Mouse (Mus musculus): Measurements from ENCODE around the gene Nectin2. TPM values are rescaled to one million over a fixed set of nuclear protein-coding genes. Genes with fewer than 3 reads are reported as not detected.
A peak's percentile ranks its signal among the peaks of the same experiment; 100 is the strongest.
"Not testable (repeated sequence)": the region's sequence is repeated elsewhere in the genome, so short reads cannot be mapped to it uniquely, and the experiment has no call there.

The Nectin2 gene
- polyA plus RNA-seq, 1 experiment from 2014 or later: 89.0 TPM

DNA sequence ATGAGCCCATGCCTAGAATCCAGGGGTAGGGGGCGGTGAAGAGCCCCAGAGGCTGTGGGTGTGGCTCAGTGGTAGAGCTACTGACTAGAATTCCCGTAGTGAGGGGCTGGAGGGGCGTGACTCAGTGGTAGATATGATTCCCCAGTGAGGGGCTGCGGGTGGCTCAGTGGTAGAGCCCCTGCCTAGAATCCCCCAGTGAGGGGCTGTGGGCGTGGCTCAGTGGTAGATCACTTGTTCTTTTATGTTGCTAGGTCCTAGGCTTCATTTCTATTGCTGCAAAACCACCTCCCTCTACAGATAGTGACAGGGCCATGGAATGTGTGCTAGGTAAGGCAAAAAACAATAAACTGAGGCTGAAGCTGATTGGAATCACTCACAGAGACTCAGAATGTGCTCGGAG, 54.4 kb downstream of the Nectin2 start:
- Histone ChIP-seq H3K9me3 (peaks cover 9% of the 10 kb centered on the region), H3K27me3 (ENCODE audit: insufficient read depth, poor library complexity, severe bottlenecking) (no peaks in the 10 kb centered on the region)
- WGBS: 85% methylated on average over 6 of the region's 6 CpGs

GRCm38 (mm10) chr7:19695213-19695594, 55.1 kb downstream of the Nectin2 start:
- 49% methylated on average over 8 of the region's 8 CpGs for WGBS
- DNase-seq (ENCODE audit: low spot score): no peak
- peaks cover 9% of the 10 kb centered on the region for H3K9me3 ChIP-seq
- H3K27me3 ChIP-seq (ENCODE audit: insufficient read depth, poor library complexity, severe bottlenecking): no peaks in the 10 kb centered on the region
- H3K4me1 ChIP-seq (replicated peaks): peaks cover 62% of the 10 kb centered on the region
- H3K4me3 ChIP-seq: no peak overlapping the region
- peaks cover 18% of the 10 kb centered on the region for H3K36me3 ChIP-seq
- peak overlapping the region; percentile 53; the same call in 1 of the 2 replicates for H3K27ac ChIP-seq

More for the DNA sequence above, 54.4 kb downstream of the Nectin2 start:
- no peak for DNase-seq (ENCODE audit: low spot score)
- H3K4me1 ChIP-seq (replicated peaks): peaks cover 69% of the 10 kb centered on the region
- no peak overlapping the region for H3K27ac ChIP-seq
- peaks cover 18% of the 10 kb centered on the region for H3K36me3 ChIP-seq
- H3K4me3 ChIP-seq: no peak overlapping the region

DNA sequence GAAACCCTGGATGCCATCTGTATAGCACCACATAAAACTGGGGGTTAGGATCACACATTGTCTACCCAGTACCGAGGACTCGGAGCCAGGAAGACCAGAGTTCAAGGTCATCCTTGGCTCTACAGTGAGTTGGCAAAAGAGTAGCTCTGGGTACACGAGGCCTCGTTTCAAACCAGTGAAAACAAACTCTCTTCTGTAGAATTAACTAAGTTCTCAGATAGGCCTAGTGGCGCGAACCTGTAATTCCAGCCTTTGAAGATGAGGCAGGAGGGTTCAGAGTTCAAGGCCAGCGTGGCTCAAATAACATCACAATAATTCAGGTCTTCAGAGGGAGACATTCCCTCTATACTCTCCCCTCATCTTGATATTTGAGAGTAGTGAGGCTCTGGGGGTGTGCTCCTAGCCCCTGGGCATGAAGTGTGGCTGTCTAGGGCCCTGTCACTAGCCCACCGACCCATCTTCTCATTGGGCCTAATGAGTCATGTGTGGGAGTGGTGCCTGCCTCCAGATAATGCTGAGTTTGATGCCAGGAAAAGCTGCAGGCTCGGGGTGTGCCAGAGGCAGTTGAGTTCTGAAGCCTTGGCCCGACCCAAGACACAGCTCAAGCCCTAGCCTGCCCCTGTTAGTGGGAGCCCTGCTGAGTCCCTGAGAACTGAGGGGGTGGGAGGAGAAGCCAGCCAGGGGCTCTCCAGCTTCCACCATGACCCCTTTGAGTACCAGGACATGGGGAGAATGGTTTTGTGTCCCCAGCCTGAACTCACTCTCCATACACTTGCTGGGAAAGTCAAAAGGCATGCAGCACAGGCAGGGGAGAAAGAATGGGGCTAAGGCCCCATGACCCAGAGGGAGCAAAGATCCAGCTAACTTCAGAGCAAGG, 55.7 kb downstream of the Nectin2 start:
- 86% methylated on average over 10 of the region's 10 CpGs for WGBS

DNA sequence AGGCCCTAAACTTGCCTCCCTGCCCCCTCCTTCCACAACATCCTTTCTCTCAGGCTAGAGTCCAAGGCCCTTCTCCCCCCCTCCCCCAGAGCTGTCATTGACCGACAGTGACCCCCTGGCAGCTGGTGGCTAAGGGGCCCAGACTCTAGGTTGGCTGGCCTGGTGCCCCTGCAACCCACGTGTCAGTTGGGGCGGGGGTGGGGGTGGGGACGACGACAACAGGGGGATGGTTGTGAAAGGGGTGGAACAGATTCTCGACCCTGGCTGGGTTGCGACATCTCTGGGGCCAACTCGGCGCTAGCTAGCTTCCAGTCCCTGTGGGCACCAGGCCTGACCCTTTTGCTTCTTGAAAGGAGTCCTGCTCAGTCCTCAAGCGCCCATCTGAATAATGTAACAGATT, 56.9 kb downstream of the Nectin2 start:
- DNase-seq (ENCODE audit: low spot score): peak; percentile 65
- H3K4me3 ChIP-seq: peak overlapping the region; percentile 16; the same call in 1 of the 2 replicates
- WGBS: 24% methylated on average over 10 of the region's 10 CpGs

More for the DNA sequence above, 55.7 kb downstream of the Nectin2 start:
- H3K36me3 ChIP-seq: peaks cover 18% of the 10 kb centered on the region
- H3K4me3 ChIP-seq: no peak overlapping the region
- H3K4me1 ChIP-seq (replicated peaks): peaks cover 58% of the 10 kb centered on the region
- peak overlapping the region; percentile 53 for H3K27ac ChIP-seq
- H3K27me3 ChIP-seq (ENCODE audit: insufficient read depth, poor library complexity, severe bottlenecking): no peaks in the 10 kb centered on the region
- no peak for DNase-seq (ENCODE audit: low spot score)
- peaks cover 9% of the 10 kb centered on the region for H3K9me3 ChIP-seq

DNA sequence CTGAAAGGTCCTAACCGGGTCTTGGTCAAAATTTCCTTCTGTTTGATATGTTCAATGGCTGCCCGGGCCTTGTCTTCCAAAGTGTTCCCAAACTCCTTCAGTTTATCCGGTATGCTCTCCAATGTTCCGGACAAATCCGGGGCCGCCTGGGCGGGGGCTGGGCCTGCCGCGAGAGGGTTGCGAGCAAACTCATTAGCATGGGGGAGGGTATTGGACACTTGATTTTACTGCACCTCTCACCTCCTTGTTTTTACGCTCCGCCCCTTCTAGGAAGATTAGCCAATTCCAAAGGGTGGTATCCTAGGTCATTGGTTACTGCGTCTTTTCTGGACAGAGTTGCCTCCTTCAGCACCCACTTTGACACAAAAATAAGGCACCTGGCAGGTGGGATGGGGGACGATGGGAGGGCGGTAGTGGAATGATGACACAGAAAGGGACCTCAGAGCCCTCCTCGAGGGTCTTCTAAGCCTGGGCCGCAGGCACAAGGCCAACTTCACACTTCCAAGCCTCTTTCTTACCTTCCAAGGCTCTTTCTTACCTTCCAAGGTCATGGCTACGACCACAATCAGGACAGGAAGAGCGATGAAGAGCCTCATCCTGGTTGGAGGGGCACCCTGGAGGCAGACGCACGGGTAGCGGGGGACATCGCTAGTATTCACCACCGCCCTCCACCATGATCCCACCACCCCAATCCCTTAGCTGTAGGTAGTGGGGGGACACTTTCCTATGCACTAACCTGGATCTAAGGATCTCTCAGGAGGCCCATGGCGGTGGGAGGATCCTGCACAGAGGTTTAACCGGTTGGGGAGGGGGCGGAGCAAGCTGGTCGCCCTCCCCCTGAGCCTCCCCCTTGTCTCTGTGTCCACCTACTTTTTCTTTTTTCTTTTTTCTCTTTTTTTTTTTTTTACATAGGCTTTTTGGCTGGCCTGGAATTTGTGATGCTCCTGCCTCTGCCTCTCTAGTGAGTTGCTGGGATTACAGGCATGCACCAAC, 58.1 kb downstream of the Nectin2 start, which contains the start of gene Apoc1:
Gene Apoc1 (minus strand): TSS at position 788 of the 993 bp plus-strand sequence.
- peaks cover 9% of the 10 kb centered on the region for H3K9me3 ChIP-seq
- no peak for DNase-seq (ENCODE audit: low spot score)
- H3K36me3 ChIP-seq: peaks cover 15% of the 10 kb centered on the region
- H3K27me3 ChIP-seq (ENCODE audit: insufficient read depth, poor library complexity, severe bottlenecking): no peaks in the 10 kb centered on the region
- H3K4me1 ChIP-seq (replicated peaks): peaks cover 36% of the 10 kb centered on the region
- WGBS: 52% methylated on average over 28 of the region's 28 CpGs
- H3K4me3 ChIP-seq: peak within 1 kb of the TSS; percentile 20
- H3K27ac ChIP-seq: peak within 1 kb of the TSS; percentile 81

More for the DNA sequence above, 56.9 kb downstream of the Nectin2 start:
- peaks cover 47% of the 10 kb centered on the region for H3K4me1 ChIP-seq (replicated peaks)
- H3K36me3 ChIP-seq: peaks cover 18% of the 10 kb centered on the region
- no peaks in the 10 kb centered on the region for H3K27me3 ChIP-seq (ENCODE audit: insufficient read depth, poor library complexity, severe bottlenecking)
- peaks cover 9% of the 10 kb centered on the region for H3K9me3 ChIP-seq
- peak overlapping the region; percentile 81 for H3K27ac ChIP-seq

- Histone ChIP-seq H3K36me3 (peaks cover 8% of the 10 kb centered on the region), H3K4me1 (replicated peaks) (peaks cover 36% of the 10 kb centered on the region), H3K4me3 (peak overlapping the region; percentile 20), H3K27ac (no peak overlapping the region), H3K27me3 (ENCODE audit: insufficient read depth, poor library complexity, severe bottlenecking) (no peaks in the 10 kb centered on the region), H3K9me3 (peaks cover 3% of the 10 kb centered on the region)
- DNase-seq (ENCODE audit: low spot score): no peak
- WGBS: 82% methylated on average over 6 of the region's 6 CpGs
These were observed 58.8 kb downstream of the Nectin2 start for GRCm38 (mm10) chr7:19691434-19691833.

GRCm38 (mm10) chr7:19690845-19691244, 59.4 kb downstream of the Nectin2 start:
- no peaks in the 10 kb centered on the region for H3K27me3 ChIP-seq (ENCODE audit: insufficient read depth, poor library complexity, severe bottlenecking)
- H3K27ac ChIP-seq: no peak overlapping the region
- no peaks in the 10 kb centered on the region for H3K9me3 ChIP-seq
- H3K4me1 ChIP-seq (replicated peaks): peaks cover 36% of the 10 kb centered on the region
- no peak overlapping the region for H3K4me3 ChIP-seq
- WGBS: 94% methylated on average over 4 of the region's 4 CpGs
- DNase-seq (ENCODE audit: low spot score): no peak
- peaks cover 2% of the 10 kb centered on the region; the same call in 1 of the 2 replicates for H3K36me3 ChIP-seq

GRCm38 (mm10) chr7:19688611-19689010, 61.7 kb downstream of the Nectin2 start:
- no peak overlapping the region for H3K4me3 ChIP-seq
- H3K36me3 ChIP-seq: no peaks in the 10 kb centered on the region
- no peaks in the 10 kb centered on the region for H3K9me3 ChIP-seq
- H3K4me1 ChIP-seq (replicated peaks): peaks cover 23% of the 10 kb centered on the region
- no peak for DNase-seq (ENCODE audit: low spot score)
- H3K27me3 ChIP-seq (ENCODE audit: insufficient read depth, poor library complexity, severe bottlenecking): no peaks in the 10 kb centered on the region
- 97% methylated on average over 2 of the region's 2 CpGs for WGBS
- H3K27ac ChIP-seq: no peak overlapping the region

DNA sequence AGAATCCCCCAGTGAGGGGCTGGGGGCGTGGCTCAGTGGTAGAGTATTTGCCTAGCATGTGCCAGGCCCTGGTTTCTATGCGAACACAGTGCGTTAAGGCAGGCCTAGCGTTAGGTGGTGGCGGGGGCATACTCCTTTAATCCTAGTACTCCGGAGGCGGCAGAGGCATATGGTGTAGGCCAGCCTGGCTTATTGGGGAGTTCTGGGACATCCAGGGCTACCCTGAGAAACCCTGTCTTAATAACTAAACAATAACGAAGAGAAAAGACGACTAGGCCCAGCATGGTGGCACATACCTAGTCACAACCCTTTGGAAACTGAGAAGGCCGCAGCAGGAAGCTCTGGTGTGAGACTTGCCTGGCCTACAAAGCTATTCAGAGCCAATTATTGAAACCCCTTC, 62.2 kb downstream of the Nectin2 start:
- Histone ChIP-seq H3K27me3 (ENCODE audit: insufficient read depth, poor library complexity, severe bottlenecking) (no peaks in the 10 kb centered on the region), H3K9me3 (no peaks in the 10 kb centered on the region), H3K36me3 (no peaks in the 10 kb centered on the region), H3K27ac (no peak overlapping the region), H3K4me3 (no peak overlapping the region), H3K4me1 (replicated peaks) (peaks cover 18% of the 10 kb centered on the region)
- no peak for DNase-seq (ENCODE audit: low spot score)
- WGBS: 90% methylated on average over 10 of the region's 10 CpGs

DNA sequence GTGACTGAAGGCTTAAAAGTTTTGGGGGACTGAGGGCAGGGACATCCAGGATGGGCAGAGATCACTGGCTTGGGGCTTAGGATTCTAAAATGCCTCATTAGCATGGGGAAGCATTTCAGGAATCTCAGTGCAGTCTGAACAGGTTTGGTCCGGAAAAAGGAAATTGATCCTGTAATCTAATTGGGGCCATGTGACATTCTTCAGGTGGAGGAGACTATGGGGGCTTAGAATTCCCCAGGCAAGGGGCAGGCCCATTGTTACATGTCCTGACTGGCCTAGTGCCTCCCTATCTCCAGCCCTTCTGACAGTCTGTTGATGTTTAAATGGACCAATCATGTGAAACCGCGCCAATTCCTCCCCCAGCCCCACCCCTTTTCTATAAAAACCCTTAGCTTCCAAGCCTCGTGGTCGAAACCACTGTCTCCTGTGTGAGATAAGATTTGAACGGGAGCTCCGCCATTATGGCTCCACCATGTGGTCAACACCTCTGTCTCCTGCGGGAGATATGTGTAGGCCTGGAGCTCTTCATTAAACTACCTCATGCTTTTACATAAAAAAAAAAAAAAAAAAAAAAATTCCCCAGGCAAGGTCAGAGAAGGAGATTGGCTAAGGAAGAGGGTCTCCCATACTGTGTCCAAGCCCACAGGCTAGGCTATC, 63.2 kb downstream of the Nectin2 start:
- not testable (repeated sequence) for H3K9me3 ChIP-seq; H3K4me1 ChIP-seq (replicated peaks); H3K4me3 ChIP-seq; H3K36me3 ChIP-seq; DNase-seq (ENCODE audit: low spot score); H3K27ac ChIP-seq; H3K27me3 ChIP-seq (ENCODE audit: insufficient read depth, poor library complexity, severe bottlenecking)
- 75% methylated on average over 8 of the region's 8 CpGs for WGBS

DNA sequence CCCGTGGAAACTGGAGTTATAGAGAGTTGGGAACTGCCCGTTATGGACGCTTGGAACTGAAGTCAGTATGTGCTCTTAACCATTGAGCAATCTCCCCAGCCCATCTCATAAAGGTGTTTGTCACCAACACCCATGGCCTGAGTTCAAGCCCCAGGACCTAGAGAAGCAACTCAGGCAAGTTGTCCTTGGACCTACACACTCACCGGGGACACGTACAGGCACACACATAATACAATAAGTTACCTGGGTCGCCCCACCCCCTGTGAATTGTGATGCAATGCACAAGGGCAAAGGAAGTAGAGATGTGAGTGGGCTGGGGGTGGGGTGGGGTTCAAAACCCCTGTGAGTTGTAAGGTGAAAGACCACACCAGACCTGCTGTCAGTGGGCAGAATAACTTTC, 63.8 kb downstream of the Nectin2 start:
- WGBS: 90% methylated on average over 6 of the region's 6 CpGs
- peaks cover 2% of the 10 kb centered on the region; the same call in 1 of the 2 replicates for H3K4me1 ChIP-seq (replicated peaks)
- H3K9me3 ChIP-seq: no peaks in the 10 kb centered on the region
- no peak for DNase-seq (ENCODE audit: low spot score)
- H3K27ac ChIP-seq: no peak overlapping the region
- no peaks in the 10 kb centered on the region for H3K36me3 ChIP-seq
- no peaks in the 10 kb centered on the region for H3K27me3 ChIP-seq (ENCODE audit: insufficient read depth, poor library complexity, severe bottlenecking)
- H3K4me3 ChIP-seq: no peak overlapping the region

DNA sequence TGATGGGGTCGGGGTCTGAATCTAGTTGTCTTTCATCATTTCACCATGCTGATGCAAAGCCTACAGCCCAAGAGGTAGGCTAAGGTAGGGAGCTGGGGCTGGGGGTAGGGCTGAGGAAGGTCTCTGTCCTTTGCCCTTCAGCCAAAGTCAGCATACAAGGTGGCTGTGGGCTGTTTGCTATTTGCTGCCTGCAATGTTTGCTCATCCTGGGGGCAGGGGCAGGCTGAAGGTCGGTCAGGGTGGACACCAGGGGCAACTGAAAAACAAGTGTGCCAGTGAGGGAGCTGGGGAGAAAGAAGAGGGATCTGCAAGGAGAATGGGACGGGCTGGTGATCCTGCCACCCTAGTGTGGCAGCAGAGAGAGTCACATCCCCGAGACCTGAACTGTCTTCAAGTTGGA, 64.9 kb downstream of the Nectin2 start:
- no peaks in the 10 kb centered on the region for H3K27me3 ChIP-seq (ENCODE audit: insufficient read depth, poor library complexity, severe bottlenecking)
- H3K36me3 ChIP-seq: no peaks in the 10 kb centered on the region
- no peak for DNase-seq (ENCODE audit: low spot score)
- no peak overlapping the region for H3K4me3 ChIP-seq
- no peak overlapping the region for H3K27ac ChIP-seq
- WGBS: 69% methylated on average over 4 of the region's 4 CpGs
- H3K4me1 ChIP-seq (replicated peaks): no peaks in the 10 kb centered on the region
- H3K9me3 ChIP-seq: no peaks in the 10 kb centered on the region
